Mouse (Mus musculus) spleen, postnatal 36 days (tissue): ENCODE results near the gene Tm9sf2.
A peak's percentile ranks its signal among the peaks of the same experiment; 100 is the strongest.
"Not testable (repeated sequence)": the region's sequence is repeated elsewhere in the genome, so short reads cannot be mapped to it uniquely, and the experiment has no call there.

Experiments
- DNase-seq, 2 experiments: peaks; one replicate each; pipeline ENCODE4 v3.0.0; 2022; ENCODE audit warnings: low spot score in 2 of 2, mixed read lengths in 1 of 2

Gene Tm9sf2

DNA sequence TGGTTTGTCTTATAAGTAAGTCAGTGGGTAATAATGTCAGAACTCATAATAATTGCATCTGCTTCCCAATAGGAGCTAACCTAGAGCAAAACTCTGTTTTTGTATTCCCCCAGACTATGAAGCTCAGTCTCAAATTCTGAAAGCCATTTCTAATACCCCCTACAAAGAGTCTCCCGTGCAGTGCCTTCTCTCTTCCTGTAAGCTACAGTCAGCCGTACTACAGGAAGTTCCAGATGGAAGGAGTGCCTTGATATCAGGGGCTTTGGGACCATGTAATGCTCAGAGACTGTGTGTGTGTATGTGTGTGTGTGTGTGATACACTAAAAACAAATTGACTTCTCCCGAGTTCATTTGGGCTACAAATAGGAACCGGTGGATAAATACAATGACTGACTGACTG lies 7.3 kb upstream of the Tm9sf2 start:
- DNase-seq, result no peak

DNA sequence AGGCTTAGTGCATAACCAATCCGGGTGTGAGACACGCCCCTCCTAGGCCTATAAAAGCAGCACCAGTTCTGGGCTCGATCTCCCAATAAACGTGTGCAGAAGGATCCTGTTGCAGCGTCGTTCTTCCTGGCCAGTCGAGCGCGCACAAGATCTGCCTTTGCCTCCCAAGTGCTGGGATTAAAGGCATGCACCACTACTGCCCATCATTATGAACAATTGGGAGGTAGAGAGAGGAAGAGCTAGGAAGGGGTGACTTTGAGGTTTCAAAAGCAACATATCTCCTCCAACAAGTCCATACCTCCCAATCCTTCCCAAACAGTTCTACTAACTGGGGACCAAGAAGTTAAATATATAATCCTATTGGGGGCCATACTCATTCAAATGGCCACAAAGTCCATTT lies 4.9 kb upstream of the Tm9sf2 start:
- DNase-seq, result not testable (repeated sequence)

DNA sequence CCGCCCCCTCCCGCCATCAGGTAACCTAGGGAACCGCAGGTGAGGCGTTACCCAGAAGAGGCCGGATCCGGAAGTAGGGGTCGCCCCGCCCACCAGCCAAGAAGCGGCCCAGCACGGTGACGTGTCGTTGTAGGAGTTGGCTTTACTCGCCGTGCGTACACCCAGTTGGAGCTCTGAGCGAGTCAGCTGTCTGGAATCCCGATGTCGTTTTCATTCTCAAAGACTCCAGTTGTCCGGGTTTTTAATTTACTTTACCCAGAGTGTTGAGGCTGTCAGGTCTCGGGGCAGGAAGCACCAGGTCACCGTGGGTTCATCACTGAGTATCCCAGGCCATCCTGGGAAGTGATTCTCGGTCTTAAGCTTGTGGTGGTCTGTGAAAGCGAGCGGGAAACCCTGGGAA lies 2.0 kb upstream of the Tm9sf2 start:
- DNase-seq, result peak; percentile 95 to 96

- DNase-seq, result no peak
Measured at GRCm38 (mm10) chr14:122105391-122106285, 1.2 kb upstream of the Tm9sf2 start.

DNA sequence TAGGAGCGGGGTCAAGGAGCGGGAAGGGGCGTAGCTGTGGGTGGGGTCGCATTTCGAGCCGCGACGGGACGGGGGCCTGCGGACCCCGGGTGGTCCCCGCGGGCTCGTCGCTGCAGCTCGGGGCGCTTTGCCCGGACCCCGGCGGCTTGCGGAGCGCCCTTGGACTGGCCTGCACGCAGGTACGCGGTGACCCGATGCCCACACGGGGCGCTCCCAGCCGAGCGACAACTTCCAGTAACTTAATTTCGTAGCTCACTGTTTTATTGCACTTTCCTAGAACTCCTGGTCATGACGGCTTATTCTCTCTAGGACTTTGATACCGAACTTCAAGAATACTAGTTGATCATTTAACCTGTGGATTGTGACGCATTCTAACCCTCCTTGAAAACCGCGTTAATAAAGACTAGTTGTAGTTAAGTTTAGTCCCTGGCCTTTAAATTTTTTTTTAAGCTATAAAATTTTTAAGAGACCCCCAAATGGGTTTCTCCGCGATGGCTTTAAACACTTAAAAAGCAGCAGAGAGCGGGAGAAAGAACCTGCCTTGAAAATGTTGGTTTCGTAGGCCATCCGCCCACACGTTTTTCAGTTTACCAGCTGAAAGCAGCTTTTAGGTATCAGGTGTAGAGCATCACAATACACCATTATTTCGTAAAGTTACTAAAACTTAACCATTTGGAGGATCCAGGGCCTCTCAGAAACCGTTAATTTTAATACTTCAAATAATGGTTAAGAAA lies 810 bp downstream of the Tm9sf2 start:
- peak in 1 of 2 experiments; percentile 34 for DNase-seq

DNA sequence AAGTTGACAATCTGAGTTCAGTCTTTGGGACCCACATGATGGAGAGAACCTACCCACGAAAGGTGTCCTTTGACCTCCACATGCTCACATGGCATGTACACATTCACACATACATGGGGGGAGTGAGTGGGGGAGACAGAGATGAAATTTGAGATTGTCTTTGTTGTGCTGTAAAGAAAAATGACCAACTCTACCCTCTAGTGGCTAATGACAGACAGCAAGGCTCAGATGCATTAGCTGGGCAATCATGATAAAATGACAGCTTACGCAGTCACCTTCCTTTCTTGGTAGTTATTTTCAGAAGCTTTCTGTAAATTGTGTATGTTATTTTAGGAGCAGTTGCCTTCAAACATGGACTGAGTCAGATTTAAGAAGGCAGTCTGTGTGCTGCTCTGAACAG lies 4.8 kb downstream of the Tm9sf2 start:
- no peak for DNase-seq

DNA sequence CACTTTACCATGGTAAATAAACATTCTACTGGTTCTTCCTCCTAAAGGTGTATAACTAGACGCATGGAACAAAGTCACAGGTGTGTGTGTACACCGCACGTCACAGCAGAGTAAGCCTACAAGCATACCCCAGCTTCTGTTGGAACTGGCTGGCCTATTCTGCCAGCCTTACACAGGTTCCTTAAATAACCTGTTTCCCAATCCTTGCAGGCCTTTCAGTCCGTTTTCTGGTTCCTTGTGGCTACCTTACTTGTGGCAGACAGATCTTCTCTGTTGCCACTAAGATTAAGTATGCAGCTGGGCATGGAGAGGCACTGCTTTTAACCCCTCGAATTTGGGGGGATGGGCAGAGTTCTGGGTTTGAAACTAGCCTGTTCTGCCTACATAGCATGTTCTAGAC lies 5.5 kb downstream of the Tm9sf2 start:
- no peak for DNase-seq

GRCm38 (mm10) chr14:122116200-122116599 lies 9.4 kb downstream of the Tm9sf2 start:
- no peak for DNase-seq

GRCm38 (mm10) chr14:122130111-122130797 lies 23.4 kb downstream of the Tm9sf2 start:
- no peak for DNase-seq

GRCm38 (mm10) chr14:122131644-122132043 lies 24.8 kb downstream of the Tm9sf2 start:
- no peak for DNase-seq

GRCm38 (mm10) chr14:122136368-122136928 lies 29.6 kb downstream of the Tm9sf2 start:
- DNase-seq, result no peak

DNA sequence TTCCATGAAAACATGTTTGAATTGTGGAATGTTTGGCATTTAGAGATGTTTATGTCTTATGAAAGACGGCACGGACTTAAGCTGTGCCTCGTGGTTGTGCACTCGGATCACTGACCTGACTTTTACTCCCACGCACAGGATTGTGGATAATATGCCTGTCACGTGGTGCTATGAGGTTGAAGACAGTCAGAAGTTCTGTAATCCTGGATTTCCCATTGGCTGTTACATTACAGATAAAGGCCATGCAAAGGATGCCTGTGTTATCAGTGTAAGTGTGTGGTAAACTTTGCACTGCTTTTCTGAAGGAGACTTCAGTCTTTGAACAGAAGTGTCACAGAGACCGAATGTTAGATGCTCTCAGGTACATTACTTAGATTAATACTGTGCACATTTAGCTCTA lies 30.4 kb downstream of the Tm9sf2 start:
- no peak for DNase-seq

- no peak for DNase-seq
Measured at GRCm38 (mm10) chr14:122140126-122140525, 33.3 kb downstream of the Tm9sf2 start.

- no peak for DNase-seq
Measured at GRCm38 (mm10) chr14:122143585-122144269, 36.9 kb downstream of the Tm9sf2 start.

- no peak for DNase-seq
Measured at GRCm38 (mm10) chr14:122145374-122145773, 38.5 kb downstream of the Tm9sf2 start.

GRCm38 (mm10) chr14:122150616-122151015 lies 43.8 kb downstream of the Tm9sf2 start:
- no peak for DNase-seq

- DNase-seq, result no peak
Measured at GRCm38 (mm10) chr14:122157738-122158137, 50.9 kb downstream of the Tm9sf2 start.

- no peak for DNase-seq
Measured at GRCm38 (mm10) chr14:122160916-122161315, 54.1 kb downstream of the Tm9sf2 start.

GRCm38 (mm10) chr14:122168912-122169311 lies 62.1 kb downstream of the Tm9sf2 start:
- no peak for DNase-seq

- DNase-seq, result no peak
Measured at GRCm38 (mm10) chr14:122170202-122170781, 63.5 kb downstream of the Tm9sf2 start.

DNA sequence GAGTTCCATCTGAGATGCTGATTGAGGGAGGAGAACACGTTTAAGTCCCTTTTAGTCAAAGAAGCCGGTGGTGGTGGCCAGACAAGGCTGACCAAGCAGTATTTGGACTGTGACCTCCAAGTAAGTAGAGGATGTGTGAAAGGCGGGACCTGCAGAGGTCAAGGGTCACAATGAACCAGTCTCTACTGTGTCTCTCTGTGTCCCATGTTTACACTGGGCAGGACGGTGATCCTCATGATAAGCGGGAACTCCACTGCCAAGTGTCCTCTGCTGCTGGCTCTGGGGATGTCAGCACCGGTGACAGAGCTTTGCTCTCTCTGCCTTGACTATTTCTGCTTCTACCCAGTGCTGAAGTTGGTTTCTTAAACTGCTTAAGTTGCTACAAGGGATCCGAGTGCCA lies 64.2 kb downstream of the Tm9sf2 start:
- DNase-seq, result no peak
